Mouse (Mus musculus) heart, embryonic 13.5 days (tissue): ENCODE data around the gene Timm8b. TPM values are rescaled to one million over a fixed set of nuclear protein-coding genes. Genes with fewer than 3 reads are reported as not detected.

Source experiments
- ATAC-seq: fragments of 200-750 bp; cut with Nextera tagmentation; 2 replicates; pipeline ENCODE4 v1.8.0; 2017; ENCODE audit warnings: moderate TSS enrichment; ENCODE audit not compliant: insufficient number of reproducible peaks, low FRiP score, low TSS enrichment; ENCODE audit errors: extremely low read depth
- H3K27ac ChIP-seq: fragments of 300-500 bp; sonication (generic); replicated peaks from 2 replicates; pipeline ENCODE4 v1.5.1; 2015; ENCODE audit warnings: moderate library complexity, mild to moderate bottlenecking, inconsistent platforms
- H3K27me3 ChIP-seq: fragments of 300-500 bp; sonication (generic); replicated peaks from 2 replicates; pipeline ENCODE4 v1.6.1; 2015; ENCODE audit warnings: mild to moderate bottlenecking, inconsistent platforms
- H3K36me3 ChIP-seq: fragments of 300-500 bp; sonication (generic); 2 replicates; pipeline ENCODE4 v1.6.1; 2015; ENCODE audit warnings: mild to moderate bottlenecking, inconsistent platforms
- H3K4me1 ChIP-seq: fragments of 300-500 bp; sonication (generic); 2 replicates; pipeline ENCODE4 v1.6.1; 2015; ENCODE audit warnings: inconsistent platforms
- H3K4me2 ChIP-seq: fragments of 300-500 bp; sonication (generic); 2 replicates; pipeline ENCODE4 v1.6.1; 2015; ENCODE audit warnings: inconsistent platforms, mild to moderate bottlenecking, moderate library complexity
- H3K4me3 ChIP-seq: fragments of 300-500 bp; sonication (generic); 2 replicates; pipeline ENCODE4 v1.5.1; 2015; ENCODE audit warnings: moderate library complexity, mild to moderate bottlenecking, inconsistent platforms
- H3K9ac ChIP-seq: fragments of 300-500 bp; sonication (generic); 2 replicates; pipeline ENCODE4 v1.6.1; 2015; ENCODE audit warnings: inconsistent platforms, mild to moderate bottlenecking, moderate library complexity
- H3K9me3 ChIP-seq: fragments of 300-500 bp; sonication (generic); 2 replicates; pipeline ENCODE4 v1.6.1; 2016; ENCODE audit warnings: inconsistent platforms
- WGBS: fragments of 180-500 bp; shearing (Covaris S2); methylation state at CpG from one replicate; pipeline ENCODE4 v1.1.7; 2015; ENCODE audit warnings: mixed read lengths; 5-methylcytosine and 5-hydroxymethylcytosine counted together
- polyA plus RNA-seq: library from polyadenylated mRNA; unstranded; fragments of >200 nt; fragmentation: Nextera tagmentation; extraction: Ambion mirVana; gene quantifications from 2 replicates; pipeline ENCODE4 v1.2.1, GENCODE M21; 2015

Timm8b gene
- polyA plus RNA-seq = 247 and 287 TPM in 2 replicates

DNA sequence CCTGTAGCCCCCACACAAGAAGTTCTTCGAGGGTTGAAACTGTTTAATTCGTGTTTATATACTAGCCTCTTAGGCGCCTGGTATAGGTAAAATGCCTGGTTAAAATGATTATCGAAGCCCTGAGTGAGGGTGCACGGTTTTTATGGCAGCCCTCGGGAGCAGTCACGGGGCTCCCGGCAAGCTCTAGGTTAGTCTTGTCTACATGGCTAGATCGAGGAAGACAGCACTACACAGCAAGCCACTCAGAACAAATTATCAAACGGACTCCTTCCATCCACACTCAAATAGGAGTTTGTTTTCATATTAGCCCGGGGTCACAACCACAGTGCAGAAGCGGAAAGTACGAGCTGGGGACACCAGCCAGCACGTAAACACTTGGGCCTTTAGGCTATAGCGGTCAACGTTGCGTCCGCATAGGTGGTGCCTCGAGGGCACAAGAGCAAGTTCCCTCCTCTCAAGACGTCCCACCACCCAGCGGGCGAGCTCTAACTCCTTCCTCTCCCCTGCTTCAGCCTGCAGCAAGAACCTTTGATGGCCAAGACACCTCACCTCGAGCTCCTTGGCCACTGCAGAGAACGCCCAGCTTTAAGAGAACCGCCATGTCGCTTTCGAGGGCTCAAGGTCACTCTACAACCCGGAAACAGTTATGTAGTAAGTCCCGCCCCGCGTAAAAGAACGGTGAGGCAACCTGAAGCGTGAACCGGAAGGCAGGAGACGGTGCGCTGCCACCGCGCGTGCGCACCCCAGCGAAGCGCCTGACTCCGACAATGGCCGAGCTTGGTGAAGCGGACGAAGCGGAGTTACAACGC lies at the start of gene Timm8b, which contains the start of gene Sdhd:
Gene Timm8b, plus strand, starts transcription at position 722 of the 809 bp plus-strand sequence.
Gene Sdhd, minus strand, starts transcription at position 624 of the 809 bp plus-strand sequence.
- peak within 1 kb of the TSS; percentile 93 for H3K4me3 ChIP-seq
- H3K4me1 ChIP-seq = peaks cover 36% of the 10 kb centered on the region
- peaks cover 62% of the 10 kb centered on the region for H3K36me3 ChIP-seq
- peak within 1 kb of the TSS; percentile 92 for H3K27ac ChIP-seq
- peak within 1 kb of the TSS; percentile 92 for H3K4me2 ChIP-seq
- WGBS = under 1% methylated on average over 48 of the region's 48 CpGs
- no peaks in the 10 kb centered on the region for H3K27me3 ChIP-seq
- peak; percentile 85 for ATAC-seq
- peak within 1 kb of the TSS; percentile 95 for H3K9ac ChIP-seq
- no peaks in the 10 kb centered on the region for H3K9me3 ChIP-seq

DNA sequence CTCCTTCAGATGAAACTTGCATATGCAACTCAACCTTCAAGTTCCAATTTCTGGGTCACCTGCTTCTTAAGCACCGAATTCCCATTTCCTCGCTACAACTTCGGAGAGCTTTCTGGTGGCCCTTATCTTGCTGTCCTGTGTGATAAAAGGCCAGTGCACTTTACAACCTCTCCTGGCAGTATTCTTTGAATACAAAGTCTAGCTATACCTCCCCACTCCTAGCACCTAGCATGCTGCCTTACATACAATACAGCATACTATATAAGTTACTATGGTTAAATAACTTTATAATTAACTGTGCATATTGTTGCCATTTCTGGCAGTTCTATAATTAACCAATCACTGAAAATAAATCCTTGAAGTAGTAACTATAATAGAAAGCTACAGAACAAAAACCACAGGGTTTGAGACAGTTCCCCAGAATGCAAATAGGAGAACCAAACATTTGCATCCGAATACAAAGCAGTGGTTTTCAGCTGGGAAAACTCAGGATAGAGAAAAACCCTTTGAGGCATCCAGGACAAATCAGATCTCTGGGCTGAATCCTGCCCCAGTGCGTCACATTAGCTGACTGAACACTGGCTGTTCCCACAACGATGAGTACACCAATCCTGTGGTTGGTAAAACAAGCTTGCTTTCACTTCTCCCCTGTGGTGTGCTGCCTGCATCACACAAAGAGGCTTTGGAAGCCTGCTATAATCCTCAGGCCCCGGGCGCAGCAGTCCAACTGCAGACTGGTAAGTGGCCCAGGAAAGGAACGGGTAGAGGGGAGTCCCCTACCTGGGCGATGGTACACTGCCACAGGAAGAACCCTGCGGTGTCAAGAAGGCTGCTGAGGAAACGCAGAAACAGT lies 49.2 kb upstream of the Timm8b start, which contains the start of gene Il18:
Gene Il18, plus strand, starts transcription at position 587 of the 853 bp plus-strand sequence.
- no peak within 1 kb of the TSS for H3K27ac ChIP-seq
- no peaks in the 10 kb centered on the region for H3K4me1 ChIP-seq
- peak within 1 kb of the TSS; percentile 54; the same call in 1 of the 2 replicates for H3K9ac ChIP-seq
- H3K27me3 ChIP-seq = no peaks in the 10 kb centered on the region
- peak within 1 kb of the TSS; percentile 46 for H3K4me2 ChIP-seq
- WGBS = 21% methylated on average over 12 of the region's 12 CpGs
- H3K9me3 ChIP-seq = no peaks in the 10 kb centered on the region
- peak within 1 kb of the TSS; percentile 19 for H3K4me3 ChIP-seq
- ATAC-seq = no peak
- H3K36me3 ChIP-seq = no peaks in the 10 kb centered on the region

DNA sequence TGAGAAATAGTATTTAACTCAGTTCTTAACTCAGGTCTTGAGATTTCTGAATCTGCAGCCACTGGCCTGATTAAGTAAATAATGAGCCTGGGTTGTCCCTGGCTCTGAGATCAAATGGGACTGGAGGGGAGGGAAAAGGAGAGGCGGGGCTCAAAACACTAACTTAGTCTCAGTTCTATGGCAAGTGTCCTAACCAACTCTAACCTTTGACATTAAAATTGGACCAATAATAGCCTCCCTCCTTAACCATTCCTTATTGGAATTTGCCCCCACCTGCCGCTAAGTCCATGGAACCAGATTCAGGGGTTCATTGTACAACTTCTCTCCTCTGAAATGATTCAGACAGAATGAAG lies 48.6 kb upstream of the Timm8b start, which contains the start of gene Bco2:
Gene Bco2, minus strand, starts transcription at position 88 of the 353 bp plus-strand sequence.
- Histone ChIP-seq H3K27me3 (no peaks in the 10 kb centered on the region), H3K4me2 (peak within 1 kb of the TSS; percentile 46), H3K9me3 (no peaks in the 10 kb centered on the region), H3K36me3 (no peaks in the 10 kb centered on the region), H3K4me3 (peak within 1 kb of the TSS; percentile 19), H3K27ac (no peak within 1 kb of the TSS), H3K4me1 (no peaks in the 10 kb centered on the region), H3K9ac (peak within 1 kb of the TSS; percentile 54; the same call in 1 of the 2 replicates)
- ATAC-seq = no peak
- WGBS = 43% methylated on average over 2 of the region's 2 CpGs

DNA sequence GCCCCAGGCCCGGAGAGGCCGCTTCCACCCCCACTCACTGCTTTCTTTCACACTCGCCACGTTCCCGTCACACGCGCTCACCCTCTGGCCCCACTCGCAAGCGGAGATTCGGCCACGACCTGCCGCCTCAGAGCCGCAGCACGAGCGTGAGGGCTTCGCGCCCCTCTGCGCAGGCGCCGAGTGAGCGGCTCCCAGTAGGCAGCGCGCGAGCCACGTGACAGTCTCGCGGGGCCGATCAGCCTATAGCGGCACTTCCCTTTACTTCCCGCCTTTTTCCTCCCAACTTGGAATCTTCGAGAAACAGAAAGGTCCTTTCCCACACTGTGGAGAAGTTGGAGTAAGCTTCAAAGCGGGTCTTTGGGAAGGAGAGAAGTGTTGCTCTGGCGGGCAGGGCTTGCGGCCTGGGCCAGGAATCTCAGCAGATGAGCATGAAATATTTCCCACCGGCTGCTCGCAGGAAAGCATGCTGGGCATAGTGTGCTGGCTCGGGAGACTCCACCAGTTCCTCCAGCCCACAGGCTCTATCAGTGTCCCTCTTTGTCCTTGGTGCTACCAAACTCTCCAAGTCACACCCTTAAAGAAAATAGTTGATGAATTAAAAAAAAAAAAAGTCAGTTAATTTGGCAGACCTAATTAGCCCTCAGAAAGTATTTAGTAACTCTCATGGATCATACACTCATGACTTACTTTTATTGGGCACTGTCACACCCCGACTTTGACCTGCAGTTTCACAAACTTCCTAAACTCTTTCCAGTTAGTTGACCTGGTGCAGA lies 42.4 kb upstream of the Timm8b start, which contains the start of gene Tex12:
Gene Tex12, minus strand, starts transcription at position 181 of the 773 bp plus-strand sequence.
- H3K9ac ChIP-seq = no peak within 1 kb of the TSS

DNA sequence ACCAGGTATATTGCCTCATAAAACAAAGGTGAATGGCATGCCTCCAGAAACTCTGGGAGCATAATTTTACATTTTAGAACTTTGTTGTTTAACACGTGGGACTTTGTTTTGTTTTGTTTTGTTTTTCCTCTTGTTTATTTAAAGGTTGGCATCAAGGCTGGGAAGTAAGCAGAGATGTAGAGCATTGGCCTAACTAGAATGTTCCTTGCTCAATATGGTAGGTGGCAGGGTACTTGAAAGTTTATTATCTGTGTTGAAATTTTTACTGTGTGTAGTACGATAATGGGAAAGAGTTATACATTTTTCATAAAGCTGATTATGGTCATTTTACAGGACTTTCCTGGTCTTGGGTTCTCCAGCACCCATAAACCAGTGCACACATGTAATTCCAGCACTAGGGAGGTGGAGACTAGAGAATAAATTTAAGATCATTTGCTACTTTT lies 41.8 kb upstream of the Timm8b start:
- 0 out of 2 replicates have a peak, but pooled peaks cover 4% of the 10 kb centered on the region for H3K9me3 ChIP-seq
- ATAC-seq = no peak
- H3K27ac ChIP-seq = no peak overlapping the region
- H3K36me3 ChIP-seq = no peaks in the 10 kb centered on the region
- no peak overlapping the region for H3K9ac ChIP-seq
- H3K27me3 ChIP-seq = no peaks in the 10 kb centered on the region
- WGBS = 75% methylated on average over 2 of the region's 2 CpGs
- H3K4me3 ChIP-seq = no peak overlapping the region
- H3K4me1 ChIP-seq = peaks cover 12% of the 10 kb centered on the region
- no peak overlapping the region for H3K4me2 ChIP-seq

More for the DNA sequence above, 42.4 kb upstream of the Timm8b start, which contains the start of gene Tex12:
- Histone ChIP-seq H3K4me1 (peaks cover 12% of the 10 kb centered on the region), H3K36me3 (no peaks in the 10 kb centered on the region), H3K27ac (no peak within 1 kb of the TSS), H3K9me3 (0 out of 2 replicates have a peak, but pooled peaks cover 4% of the 10 kb centered on the region), H3K4me2 (no peak within 1 kb of the TSS), H3K27me3 (no peaks in the 10 kb centered on the region), H3K4me3 (no peak within 1 kb of the TSS)
- 80% methylated on average over 38 of the region's 38 CpGs for WGBS
- ATAC-seq = no peak

DNA sequence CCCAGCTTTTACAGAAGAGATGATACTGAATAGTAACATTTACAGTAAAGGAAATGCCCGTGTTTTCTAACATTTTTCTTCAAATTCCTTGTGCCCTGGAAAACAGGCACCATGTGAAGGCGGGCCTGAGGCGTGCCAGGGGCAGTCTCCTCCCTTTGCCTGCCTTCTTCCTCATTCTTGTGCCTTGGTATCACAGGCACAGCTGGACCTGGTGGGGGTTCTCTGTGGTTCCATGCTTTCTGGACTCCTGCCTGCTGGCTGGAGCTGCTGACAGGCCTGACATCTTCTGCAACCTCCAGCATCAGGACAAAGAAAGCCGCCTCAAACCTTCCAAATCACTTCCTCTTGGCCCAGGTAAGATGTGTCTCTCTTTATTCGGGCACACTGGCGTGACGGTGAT lies 38.5 kb upstream of the Timm8b start:
- H3K4me1 ChIP-seq = peaks cover 12% of the 10 kb centered on the region
- WGBS = 63% methylated on average over 7 of the region's 7 CpGs
- H3K4me2 ChIP-seq = no peak overlapping the region
- ATAC-seq = no peak
- no peak overlapping the region for H3K4me3 ChIP-seq
- H3K27me3 ChIP-seq = no peaks in the 10 kb centered on the region
- H3K36me3 ChIP-seq = no peaks in the 10 kb centered on the region
- 0 out of 2 replicates have a peak, but pooled peaks cover 4% of the 10 kb centered on the region for H3K9me3 ChIP-seq
- no peak overlapping the region for H3K27ac ChIP-seq
- H3K9ac ChIP-seq = no peak overlapping the region

DNA sequence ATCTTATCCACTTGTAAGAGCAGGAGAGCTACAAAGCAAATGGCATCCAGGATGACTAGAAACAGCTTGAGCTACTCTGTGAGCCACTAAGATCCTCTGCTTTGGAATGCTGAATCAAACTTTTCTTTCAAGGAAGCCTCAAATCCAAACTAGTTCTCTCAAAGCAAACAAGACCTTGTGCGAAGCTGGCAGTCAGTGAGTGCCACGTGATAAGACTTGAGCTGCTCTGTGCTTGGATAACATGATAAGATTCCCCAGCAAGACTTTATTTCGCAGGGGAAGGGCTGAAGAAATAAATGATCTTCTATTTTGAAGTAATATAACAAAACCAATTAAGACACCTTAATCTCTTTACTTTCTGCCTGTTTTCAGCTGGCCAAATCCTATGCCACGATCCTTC lies 37.8 kb upstream of the Timm8b start:
- Histone ChIP-seq H3K27ac (no peak overlapping the region), H3K4me3 (no peak overlapping the region), H3K27me3 (no peaks in the 10 kb centered on the region), H3K9me3 (0 out of 2 replicates have a peak, but pooled peaks cover 4% of the 10 kb centered on the region), H3K4me1 (peaks cover 12% of the 10 kb centered on the region), H3K4me2 (no peak overlapping the region), H3K36me3 (no peaks in the 10 kb centered on the region), H3K9ac (no peak overlapping the region)
- WGBS = 30% methylated on average over 4 of the region's 4 CpGs
- no peak for ATAC-seq

DNA sequence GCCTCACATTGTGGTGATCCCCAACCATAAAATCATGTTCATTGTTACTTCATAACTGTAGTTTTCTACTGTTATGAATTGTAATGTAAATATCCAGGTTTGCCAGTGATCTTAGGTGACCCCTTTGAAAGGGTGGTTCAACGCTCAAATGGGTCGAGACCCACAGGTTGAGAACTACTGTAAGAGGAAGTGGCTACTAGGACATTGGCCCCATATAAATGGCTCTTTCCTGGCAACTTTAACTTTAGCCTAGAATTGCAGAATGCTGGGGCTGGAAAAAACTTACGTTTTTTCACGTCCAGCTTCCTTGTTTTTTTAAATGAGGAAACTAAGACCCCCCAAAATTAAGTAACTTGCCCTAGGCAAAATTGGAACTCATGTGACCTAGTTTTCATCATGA lies 36.3 kb upstream of the Timm8b start:
- Histone ChIP-seq H3K4me2 (no peak overlapping the region), H3K4me3 (no peak overlapping the region), H3K9ac (no peak overlapping the region), H3K4me1 (peaks cover 12% of the 10 kb centered on the region), H3K27me3 (no peaks in the 10 kb centered on the region), H3K9me3 (no peaks in the 10 kb centered on the region), H3K36me3 (no peaks in the 10 kb centered on the region), H3K27ac (no peak overlapping the region)
- 79% methylated on average over 4 of the region's 4 CpGs for WGBS
- no peak for ATAC-seq

DNA sequence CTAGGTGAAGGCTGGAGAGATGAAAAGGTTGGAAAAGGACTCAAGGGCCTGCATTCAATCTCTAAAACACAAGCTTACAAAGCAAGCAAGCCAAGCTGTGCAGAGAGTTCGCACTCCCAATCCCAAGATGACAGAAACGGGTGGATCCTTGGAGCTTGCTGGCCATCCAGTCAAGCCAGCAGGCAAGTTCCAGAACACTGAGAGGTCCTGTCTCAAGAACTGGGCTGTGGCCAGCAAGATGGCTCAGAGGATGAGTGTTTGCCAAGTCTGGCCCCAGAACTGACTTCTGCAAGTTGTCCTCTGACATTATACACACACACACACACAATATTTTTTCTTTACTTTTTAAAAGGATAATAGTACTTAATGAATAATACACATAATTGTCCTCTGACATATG lies 35.8 kb upstream of the Timm8b start:
- ATAC-seq = no peak
- WGBS = 66% methylated on average over 2 of the region's 2 CpGs
- Histone ChIP-seq H3K36me3 (no peaks in the 10 kb centered on the region), H3K4me1 (peaks cover 12% of the 10 kb centered on the region), H3K4me3 (no peak overlapping the region), H3K9me3 (no peaks in the 10 kb centered on the region), H3K4me2 (no peak overlapping the region), H3K27ac (no peak overlapping the region), H3K9ac (no peak overlapping the region), H3K27me3 (no peaks in the 10 kb centered on the region)

DNA sequence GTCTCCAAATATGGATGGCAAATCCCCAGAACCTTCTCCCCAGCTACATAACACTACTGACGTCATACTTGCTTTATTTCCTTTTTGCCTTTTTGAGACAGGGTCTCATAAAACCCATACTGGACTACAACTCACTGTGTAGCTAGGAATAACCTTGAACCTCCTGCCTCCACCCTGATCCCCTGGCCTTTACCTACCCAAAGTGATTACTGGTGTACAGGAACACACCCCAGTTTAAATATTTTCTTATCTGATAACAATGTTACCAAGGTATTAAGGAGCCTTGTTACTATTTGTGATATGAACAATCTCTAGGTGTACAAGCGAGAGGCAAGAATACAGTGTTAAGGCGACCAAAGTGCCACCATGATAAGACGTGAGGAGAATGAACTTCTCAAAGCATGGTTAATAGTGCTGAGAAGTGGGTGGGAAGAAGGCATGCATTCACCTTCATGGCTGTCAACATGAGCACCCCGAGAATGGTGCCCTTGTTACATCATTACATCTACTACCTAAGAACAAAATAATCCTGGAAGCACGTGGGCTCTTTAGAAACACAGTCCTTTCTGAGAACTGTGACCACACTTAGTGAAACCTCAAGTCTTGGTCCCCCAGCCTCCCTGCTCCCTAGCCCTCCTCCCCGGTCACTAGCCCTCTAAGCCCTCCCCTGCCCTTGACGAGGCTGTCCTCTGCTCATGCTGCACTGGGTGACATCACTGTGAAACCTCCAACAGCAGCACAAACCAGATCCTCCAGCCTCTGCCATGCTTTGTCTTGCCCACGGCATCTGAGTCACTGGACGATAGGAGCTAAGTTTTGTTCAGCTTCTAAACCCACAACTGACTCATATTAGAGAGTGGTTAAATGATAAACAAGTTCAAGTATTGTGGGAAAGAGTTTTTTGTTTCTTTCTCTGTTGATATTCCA lies 33.8 kb upstream of the Timm8b start:
- Histone ChIP-seq H3K4me3 (no peak overlapping the region), H3K4me1 (peaks cover 12% of the 10 kb centered on the region), H3K9me3 (no peaks in the 10 kb centered on the region), H3K9ac (no peak overlapping the region), H3K36me3 (no peaks in the 10 kb centered on the region), H3K27ac (no peak overlapping the region), H3K4me2 (no peak overlapping the region), H3K27me3 (no peaks in the 10 kb centered on the region)
- WGBS = 56% methylated on average over 10 of the region's 10 CpGs
- ATAC-seq = no peak
